Mouse (Mus musculus): Measurements from ENCODE around the gene Foxf1. TPM values are rescaled to one million over a fixed set of nuclear protein-coding genes. Genes with fewer than 3 reads are reported as not detected.

The Foxf1 gene
- polyA plus RNA-seq (2012; rRNA removed), result 8.2 and 8.9 TPM in 2 replicates

GRCm38 (mm10) chr8:121084210-121084951, at the start of gene Foxf1:
TSS of gene Foxf1 (plus strand) at chr8:121084386.

GRCm38 (mm10) chr8:121107668-121108656, 23.8 kb downstream of the Foxf1 start, which contains the start of gene Mthfsd:
TSS of gene Mthfsd (minus strand) at chr8:121108392.

GRCm38 (mm10) chr8:121115948-121116347, 31.8 kb downstream of the Foxf1 start, which contains the start of gene Foxc2:
TSS of gene Foxc2 (plus strand) at chr8:121116171.

GRCm38 (mm10) chr8:121127756-121128375, 43.7 kb downstream of the Foxf1 start, which contains the start of gene Foxl1:
TSS of gene Foxl1 (plus strand) at chr8:121127940.

Other genes with a start within 250 kb of the Foxf1 start
- 74.6 and 81.2 TPM in 2 replicates for gene Mthfsd, start 24.0 kb downstream of the Foxf1 start, polyA plus RNA-seq (2012; rRNA removed)
- 3.8 and 4.5 TPM in 2 replicates for gene Foxc2, start 31.8 kb downstream of the Foxf1 start, polyA plus RNA-seq (2012; rRNA removed)
- 1.4 and 1.8 TPM in 2 replicates for gene Foxl1, start 43.6 kb downstream of the Foxf1 start, polyA plus RNA-seq (2012; rRNA removed)

All from ovary, adult 2 months (tissue).